Mouse (Mus musculus) liver, adult 2 months (tissue): ENCODE measurements around the gene Tox2. TPM values are rescaled to one million over a fixed set of nuclear protein-coding genes. Genes with fewer than 3 reads are reported as not detected.

ENCODE experiments used
- DNase-seq: peaks from one replicate; pipeline ENCODE4 v3.0.0-alpha.2; 2011; ENCODE audit warnings: low read depth, low spot score; ENCODE audit errors: extremely low read depth
- H3K27ac ChIP-seq: fragments of 200-500 bp; replicated peaks from 2 replicates; pipeline ENCODE4 v1.5.1; 2012; ENCODE audit warnings: low read depth, mild to moderate bottlenecking, control low read depth, inconsistent platforms, low read length; ENCODE audit not compliant: insufficient read depth
- H3K27me3 ChIP-seq: fragments of 200-500 bp; 2 replicates; pipeline ENCODE4 v1.6.1; 2012; ENCODE audit warnings: mild to moderate bottlenecking, moderate library complexity, low read length, inconsistent platforms; ENCODE audit not compliant: control insufficient read depth, insufficient read depth
- H3K36me3 ChIP-seq: fragments of 200-500 bp; 2 replicates; pipeline ENCODE4 v1.6.1; 2012; ENCODE audit warnings: low read length, inconsistent platforms; ENCODE audit not compliant: control insufficient read depth, insufficient read depth
- H3K4me1 ChIP-seq: fragments of 200-500 bp; 2 replicates; pipeline ENCODE4 v1.6.1; 2011; ENCODE audit warnings: low read length; ENCODE audit not compliant: control insufficient read depth, insufficient read depth
- H3K4me3 ChIP-seq: fragments of 200-500 bp; 2 replicates; pipeline ENCODE4 v1.5.1; 2011; ENCODE audit warnings: low read depth, mild to moderate bottlenecking, control low read depth, low read length, moderate library complexity; ENCODE audit not compliant: insufficient read depth
- H3K79me2 ChIP-seq: fragments of 200-500 bp; 2 replicates; pipeline ENCODE4 v1.6.1; 2012; ENCODE audit warnings: inconsistent platforms, mild to moderate bottlenecking, low read length, moderate library complexity; ENCODE audit not compliant: control insufficient read depth, insufficient read depth
- H3K9ac ChIP-seq: fragments of 200-500 bp; 2 replicates; pipeline ENCODE4 v1.6.1; 2012; ENCODE audit warnings: low read depth, mild to moderate bottlenecking, control low read depth, inconsistent platforms, low read length
- CTCF ChIP-seq: fragments of 200-500 bp; IDR thresholded peaks from 2 replicates; pipeline ENCODE4 v1.5.1; 2011; ENCODE audit warnings: low read depth, low read length, control low read depth
- POLR2A ChIP-seq: fragments of 200-500 bp; IDR thresholded peaks from 2 replicates; pipeline ENCODE4 v1.6.1; 2011; ENCODE audit warnings: low read length, control low read depth; ENCODE audit not compliant: insufficient read depth; ENCODE audit errors: extremely low read depth
- WGBS: fragments of 180-500 bp; shearing (Covaris S2); methylation state at CpG from one replicate; pipeline ENCODE4 v1.1.7; 2018; 5-methylcytosine and 5-hydroxymethylcytosine counted together
- polyA plus RNA-seq: library from polyadenylated mRNA; depleted of rRNA; stranded (reverse); fragments of >200 nt; gene quantifications from 2 replicates; pipeline ENCODE4 v1.2.3, GENCODE M21; 2012
- total RNA-seq: library from RNA; depleted of rRNA; stranded (reverse); fragments of >200 nt; gene quantifications from 2 replicates; pipeline ENCODE4 v1.2.3, GENCODE M21; 2014

The Tox2 gene
- total and polyA plus RNA-seq, 2 experiments = 0.09 to 0.27 TPM

- Histone ChIP-seq H3K79me2 (no peaks in the 10 kb centered on the region), H3K4me3 (no peak overlapping the region), H3K27ac (no peak overlapping the region; the same call in 1 of the 2 replicates), H3K27me3 (peaks cover 21% of the 10 kb centered on the region), H3K36me3 (no peaks in the 10 kb centered on the region), H3K9ac (no peak overlapping the region), H3K4me1 (peaks cover 4% of the 10 kb centered on the region; the same call in 1 of the 2 replicates)
- no peak for DNase-seq
- TF ChIP-seq CTCF (no peak), POLR2A (no peak)
- 44% methylated on average over 8 of the region's 8 CpGs for WGBS
Measured at GRCm38 (mm10) chr2:163201897-163202296, 1.0 kb upstream of the Tox2 start.

DNA sequence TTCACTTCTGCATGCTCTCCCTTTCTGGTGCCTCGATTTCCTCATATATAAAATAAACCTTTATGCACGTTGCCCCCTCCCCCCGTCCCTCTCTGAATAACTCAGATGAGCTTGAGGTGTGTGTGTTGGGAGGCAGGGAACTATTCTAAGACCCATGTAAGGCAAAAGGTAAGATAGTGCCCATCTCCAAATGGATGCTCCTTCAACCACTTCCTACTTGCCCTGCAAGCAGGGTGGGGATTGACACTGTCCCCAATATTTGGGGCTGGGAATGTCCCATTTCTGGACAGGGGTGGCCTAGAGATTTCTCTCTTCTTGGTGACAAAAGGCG is 407 bp upstream of the Tox2 start:
- Histone ChIP-seq H3K9ac (no peak overlapping the region), H3K4me1 (peaks cover 4% of the 10 kb centered on the region; the same call in 1 of the 2 replicates)

DNA sequence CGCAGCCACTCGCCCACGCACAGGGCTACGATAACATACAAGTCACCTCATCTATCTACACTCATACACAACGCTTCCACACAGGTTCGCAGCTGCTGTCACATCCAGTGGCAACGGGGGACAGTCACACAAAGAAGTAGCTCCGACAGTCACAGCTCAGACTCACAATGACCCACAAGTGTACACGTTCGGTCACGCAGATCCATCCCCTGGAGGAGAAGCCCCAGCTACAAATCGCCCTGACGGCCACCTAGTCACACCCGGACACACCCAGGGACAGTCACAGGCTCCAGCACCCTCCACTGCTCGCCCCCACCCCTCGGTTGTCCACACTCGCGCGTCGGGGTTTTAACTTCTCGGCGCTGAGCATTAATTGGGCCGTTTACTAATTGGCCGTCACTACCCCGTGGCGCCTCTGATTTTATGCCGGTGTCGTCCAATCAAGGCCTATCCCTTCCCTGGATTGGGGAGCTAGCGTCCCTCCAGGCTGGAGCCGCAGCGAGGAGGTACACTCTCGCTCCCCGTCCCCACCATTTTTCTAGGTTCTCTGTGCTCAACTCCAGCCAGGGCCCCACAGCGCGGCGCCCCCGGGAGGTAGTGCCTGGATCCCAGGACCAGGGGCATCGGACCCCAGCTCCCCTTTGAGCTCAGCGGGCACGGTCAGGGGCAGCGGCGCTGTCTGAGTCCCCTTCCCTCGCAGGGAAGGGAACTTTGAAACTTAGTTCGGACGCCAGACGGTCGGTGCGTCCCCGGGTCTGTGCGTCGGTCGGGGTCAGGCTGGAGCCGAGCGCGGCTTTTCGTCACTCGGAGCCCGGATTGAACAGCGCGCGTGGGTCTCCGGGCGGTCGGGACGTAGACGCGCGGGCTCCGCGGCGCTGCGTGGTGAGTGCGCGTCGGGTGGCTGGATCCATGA is 966 bp downstream of the Tox2 start:
- TF ChIP-seq CTCF (no peak), POLR2A (no peak)
- H3K79me2 ChIP-seq = no peaks in the 10 kb centered on the region
- H3K9ac ChIP-seq = peak overlapping the region; percentile 27
- DNase-seq = no peak
- WGBS = 3% methylated on average over 75 of the region's 75 CpGs
- peaks cover 4% of the 10 kb centered on the region; the same call in 1 of the 2 replicates for H3K4me1 ChIP-seq
- H3K36me3 ChIP-seq = no peaks in the 10 kb centered on the region
- peaks cover 21% of the 10 kb centered on the region for H3K27me3 ChIP-seq
- H3K27ac ChIP-seq = no peak overlapping the region
- peak overlapping the region; percentile 47; the same call in 1 of the 2 replicates for H3K4me3 ChIP-seq

More for the DNA sequence above, 407 bp upstream of the Tox2 start:
- Histone ChIP-seq H3K27me3 (peaks cover 21% of the 10 kb centered on the region), H3K36me3 (no peaks in the 10 kb centered on the region), H3K27ac (no peak overlapping the region), H3K79me2 (no peaks in the 10 kb centered on the region), H3K4me3 (no peak overlapping the region)
- no peak for DNase-seq
- WGBS = 8% methylated on average over 4 of the region's 4 CpGs
- TF ChIP-seq POLR2A = no peak
- TF ChIP-seq CTCF = no peak

GRCm38 (mm10) chr2:163204548-163205261 is 1.8 kb downstream of the Tox2 start:
- WGBS = 3% methylated on average over 44 of the region's 45 CpGs
- Histone ChIP-seq H3K36me3 (no peaks in the 10 kb centered on the region), H3K4me3 (peak overlapping the region; percentile 47; the same call in 1 of the 2 replicates), H3K27me3 (peaks cover 21% of the 10 kb centered on the region), H3K79me2 (no peaks in the 10 kb centered on the region), H3K27ac (no peak overlapping the region), H3K4me1 (peaks cover 4% of the 10 kb centered on the region; the same call in 1 of the 2 replicates), H3K9ac (peak overlapping the region; percentile 27; the same call in 1 of the 2 replicates)
- TF ChIP-seq POLR2A (no peak), CTCF (no peak)
- DNase-seq = no peak

GRCm38 (mm10) chr2:163205262-163205647 is 2.3 kb downstream of the Tox2 start:
- Histone ChIP-seq H3K9ac (no peak overlapping the region), H3K4me3 (no peak overlapping the region), H3K27me3 (peaks cover 21% of the 10 kb centered on the region), H3K79me2 (no peaks in the 10 kb centered on the region), H3K36me3 (no peaks in the 10 kb centered on the region), H3K27ac (no peak overlapping the region), H3K4me1 (peaks cover 4% of the 10 kb centered on the region; the same call in 1 of the 2 replicates)
- DNase-seq = no peak
- WGBS = 20% methylated on average over 6 of the region's 6 CpGs
- TF ChIP-seq POLR2A (no peak), CTCF (no peak)
